Mouse (Mus musculus) frontal cortex, adult (tissue): ENCODE data around the gene Tnfsf9.

Source experiments
- ATAC-seq: cut with Nextera tagmentation; 2 replicates; pipeline ENCODE4 v1.9.2; 2017; ENCODE audit warnings: mild to moderate bottlenecking, moderate library complexity, mixed read lengths; ENCODE audit not compliant: low TSS enrichment

Gene Tnfsf9

GRCm38 (mm10) chr17:57134693-57135092, 29.6 kb downstream of the Tnfsf9 start:
- ATAC-seq: no peak

DNA sequence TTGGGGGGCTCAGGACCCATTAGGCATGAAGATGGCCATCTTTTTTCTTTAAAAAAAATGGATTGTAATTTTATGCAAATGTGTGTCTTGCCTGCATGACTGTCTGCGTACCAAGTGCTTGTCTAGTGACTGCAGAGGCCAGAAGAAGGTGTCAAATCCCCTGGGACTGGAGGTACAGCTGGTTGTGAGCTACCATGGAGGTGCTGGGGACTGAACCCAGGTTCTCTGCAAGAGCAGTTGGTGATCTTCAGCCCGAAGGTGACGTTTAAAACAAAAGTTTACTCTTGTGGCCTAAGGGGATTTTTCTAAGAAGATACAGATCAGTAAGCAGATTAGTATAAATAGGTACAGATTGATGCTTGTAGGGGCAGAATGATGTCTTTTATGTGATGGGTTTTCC, 30.5 kb downstream of the Tnfsf9 start:
- ATAC-seq: no peak

DNA sequence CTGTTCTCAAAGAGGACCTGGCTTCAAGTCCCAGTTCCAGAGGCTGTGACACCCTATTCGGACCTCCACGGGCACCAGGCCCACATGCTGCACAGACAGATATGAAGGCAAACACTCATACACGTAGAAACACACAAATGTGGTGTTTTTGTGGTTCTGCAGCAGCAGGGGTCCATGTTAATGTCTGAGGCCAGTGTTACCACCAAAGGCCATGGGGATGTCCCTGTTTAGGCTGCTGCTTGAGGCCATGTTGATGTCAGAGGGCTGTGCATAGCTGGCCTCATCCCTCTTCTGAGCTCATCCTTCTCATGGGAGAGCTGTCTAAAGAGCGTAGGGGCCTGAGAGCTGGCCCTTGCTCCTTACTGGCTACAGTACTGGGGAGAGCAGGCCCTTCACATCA, 33.6 kb downstream of the Tnfsf9 start:
- ATAC-seq: no peak

- ATAC-seq: no peak
These were observed 34.6 kb downstream of the Tnfsf9 start for GRCm38 (mm10) chr17:57139708-57140107.

GRCm38 (mm10) chr17:57143704-57144103, 38.6 kb downstream of the Tnfsf9 start:
- no peak for ATAC-seq

- ATAC-seq: no peak
These were observed 40.0 kb downstream of the Tnfsf9 start for GRCm38 (mm10) chr17:57145115-57145514.

- no peak for ATAC-seq
These were observed 43.2 kb downstream of the Tnfsf9 start for GRCm38 (mm10) chr17:57148343-57148742.

GRCm38 (mm10) chr17:57148994-57149803, 44.1 kb downstream of the Tnfsf9 start, which contains the start of gene Cd70:
Cd70 (minus strand) TSS chr17:57149777.
- ATAC-seq: no peak

DNA sequence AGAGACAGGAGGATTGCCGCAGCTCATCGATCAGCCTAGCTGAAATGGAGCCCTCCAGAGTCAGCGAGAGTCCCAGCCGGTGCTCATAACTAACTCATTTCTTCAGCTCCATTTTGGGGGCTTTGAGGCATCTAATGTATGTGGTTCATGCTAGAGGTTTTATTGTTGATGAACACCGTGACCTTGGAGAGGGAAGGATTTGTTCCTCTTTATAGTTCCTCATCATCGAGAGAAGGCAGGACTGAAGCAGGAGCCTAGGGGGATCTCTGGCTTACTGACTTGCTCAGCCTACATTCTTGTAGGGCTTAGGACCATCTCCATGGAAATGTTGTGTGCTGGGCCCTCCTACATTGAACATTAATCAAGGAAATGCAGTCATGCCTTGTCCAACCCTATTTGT, 47.9 kb downstream of the Tnfsf9 start:
- ATAC-seq: no peak

DNA sequence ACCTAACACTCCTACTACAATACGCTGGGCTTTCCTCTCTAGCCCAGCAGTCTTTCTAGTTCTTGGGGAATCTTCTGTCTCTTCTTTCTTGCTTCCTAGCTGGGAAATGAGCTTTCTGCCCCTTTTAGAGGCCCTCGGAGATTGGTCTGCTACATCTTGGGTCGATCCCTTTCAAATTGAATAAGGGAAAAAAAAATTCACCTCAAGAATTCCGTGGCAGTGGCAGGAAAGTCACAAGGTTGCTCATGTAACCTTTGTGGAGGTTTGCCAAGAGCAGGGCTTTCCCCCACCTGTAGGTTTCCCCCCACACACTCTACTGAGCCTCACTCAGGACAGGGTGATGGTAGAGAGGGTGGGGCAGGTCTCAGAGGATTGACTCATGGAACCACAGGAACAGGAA, 48.7 kb downstream of the Tnfsf9 start:
- ATAC-seq: no peak
